Mouse (Mus musculus) liver, embryonic 12.5 days (tissue): ENCODE data around the gene Skap1. TPM values are rescaled to one million over a fixed set of nuclear protein-coding genes. Genes with fewer than 3 reads are reported as not detected.

Experiments
- ATAC-seq: fragments of 200-750 bp; cut with Nextera tagmentation; 2 replicates; pipeline ENCODE4 v1.8.0; 2017; ENCODE audit warnings: moderate number of reproducible peaks, mild to moderate bottlenecking, moderate library complexity
- H3K27ac ChIP-seq: fragments of 300-500 bp; sonication (generic); 2 replicates; pipeline ENCODE4 v1.5.1; 2016; ENCODE audit warnings: mild to moderate bottlenecking
- H3K27me3 ChIP-seq: fragments of 300-500 bp; sonication (generic); replicated peaks from 2 replicates; pipeline ENCODE4 v1.6.1; 2016; ENCODE audit warnings: mild to moderate bottlenecking, moderate library complexity
- H3K36me3 ChIP-seq: fragments of 300-500 bp; sonication (generic); 2 replicates; pipeline ENCODE4 v1.6.1; 2016; ENCODE audit warnings: mild to moderate bottlenecking, moderate library complexity
- H3K4me1 ChIP-seq: fragments of 300-500 bp; sonication (generic); 2 replicates; pipeline ENCODE4 v1.6.1; 2016
- H3K4me2 ChIP-seq: fragments of 300-500 bp; sonication (generic); 2 replicates; pipeline ENCODE4 v1.6.1; 2016; ENCODE audit warnings: mild to moderate bottlenecking, moderate library complexity
- H3K4me3 ChIP-seq: fragments of 300-500 bp; sonication (generic); 2 replicates; pipeline ENCODE4 v1.5.1; 2016; ENCODE audit warnings: mild to moderate bottlenecking, moderate library complexity
- H3K9ac ChIP-seq: fragments of 300-500 bp; sonication (generic); 2 replicates; pipeline ENCODE4 v1.6.1; 2016; ENCODE audit warnings: mild to moderate bottlenecking, moderate library complexity
- H3K9me3 ChIP-seq: fragments of 300-500 bp; sonication (generic); replicated peaks from 2 replicates; pipeline ENCODE4 v1.6.1; 2016; ENCODE audit warnings: mild to moderate bottlenecking, moderate library complexity
- WGBS: fragments of 180-500 bp; shearing (Covaris S2); methylation state at CpG from one replicate; pipeline ENCODE4 v1.1.7; 2016; ENCODE audit not compliant: insufficient replicate concordance; 5-methylcytosine and 5-hydroxymethylcytosine counted together
- polyA plus RNA-seq: library from polyadenylated mRNA; unstranded; fragments of >200 nt; fragmentation: Nextera tagmentation; extraction: Ambion mirVana; gene quantifications from 2 replicates; pipeline ENCODE4 v1.2.1, GENCODE M21; 2016

Gene Skap1
- polyA plus RNA-seq, 1 experiment from 2014 or later: 0.51 TPM

GRCm38 (mm10) chr11:96740796-96741195 lies 276.4 kb downstream of the Skap1 start:
- no peak for ATAC-seq

DNA sequence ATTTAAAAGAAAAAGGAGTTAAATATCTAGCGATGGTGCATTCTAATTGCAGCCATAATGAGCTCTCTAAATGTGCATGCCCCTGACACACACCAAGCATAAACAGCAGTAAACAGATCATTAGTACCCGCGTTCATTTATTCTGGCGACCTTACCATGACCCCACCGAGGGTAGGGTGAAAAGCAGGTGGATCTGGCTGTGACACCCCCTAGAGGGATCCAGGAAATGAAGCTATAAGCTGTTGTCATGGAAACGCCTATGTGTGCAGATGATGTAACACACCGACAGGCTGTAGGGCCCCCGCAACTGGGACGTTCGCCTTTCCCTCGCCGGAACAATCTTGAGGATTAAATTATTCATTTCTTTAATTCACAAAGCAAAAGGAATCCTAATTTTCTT lies 277.6 kb downstream of the Skap1 start:
- Histone ChIP-seq H3K36me3 (no peaks in the 10 kb centered on the region), H3K9ac (no peak overlapping the region), H3K4me2 (no peak overlapping the region), H3K4me3 (no peak overlapping the region), H3K27me3 (peaks cover 39% of the 10 kb centered on the region), H3K4me1 (no peaks in the 10 kb centered on the region), H3K27ac (no peak overlapping the region), H3K9me3 (no peaks in the 10 kb centered on the region)
- no peak for ATAC-seq
- 45% methylated on average over 12 of the region's 12 CpGs for WGBS

More at GRCm38 (mm10) chr11:96740796-96741195, 276.4 kb downstream of the Skap1 start:
- WGBS: 74% methylated on average over 12 of the region's 12 CpGs
- H3K4me2 ChIP-seq: no peak overlapping the region
- H3K9ac ChIP-seq: no peak overlapping the region
- H3K27ac ChIP-seq: no peak overlapping the region
- H3K4me3 ChIP-seq: no peak overlapping the region
- H3K9me3 ChIP-seq: no peaks in the 10 kb centered on the region
- H3K36me3 ChIP-seq: no peaks in the 10 kb centered on the region
- peaks cover 47% of the 10 kb centered on the region for H3K27me3 ChIP-seq
- H3K4me1 ChIP-seq: no peaks in the 10 kb centered on the region

DNA sequence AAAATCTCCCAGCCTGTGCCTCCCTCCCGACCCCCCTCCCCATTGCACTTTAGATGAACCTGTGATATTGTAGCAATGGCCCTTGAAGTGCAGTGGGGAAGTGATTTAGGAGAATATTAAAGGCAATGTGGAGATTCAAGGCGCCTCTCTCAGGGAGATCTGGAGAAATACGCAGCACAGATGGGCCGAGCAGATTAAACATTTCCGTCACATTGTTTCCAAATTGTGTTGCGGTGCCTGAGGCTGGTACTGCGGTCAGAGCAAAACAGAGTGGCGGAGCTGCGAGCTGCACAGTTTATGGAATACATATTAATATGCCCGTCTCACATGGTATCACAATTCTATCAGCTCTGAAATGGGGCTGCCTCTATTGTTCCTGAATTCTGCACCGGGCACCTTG lies 278.6 kb downstream of the Skap1 start:
- Histone ChIP-seq H3K9me3 (no peaks in the 10 kb centered on the region), H3K4me2 (no peak overlapping the region), H3K4me3 (no peak overlapping the region), H3K9ac (no peak overlapping the region), H3K36me3 (no peaks in the 10 kb centered on the region), H3K27me3 (peaks cover 42% of the 10 kb centered on the region), H3K27ac (no peak overlapping the region), H3K4me1 (no peaks in the 10 kb centered on the region)
- 57% methylated on average over 11 of the region's 11 CpGs for WGBS
- ATAC-seq: no peak

- Histone ChIP-seq H3K9ac (no peak overlapping the region), H3K36me3 (no peaks in the 10 kb centered on the region), H3K27ac (no peak overlapping the region), H3K4me3 (no peak overlapping the region), H3K4me2 (no peak overlapping the region), H3K4me1 (no peaks in the 10 kb centered on the region), H3K27me3 (peaks cover 36% of the 10 kb centered on the region), H3K9me3 (no peaks in the 10 kb centered on the region)
- ATAC-seq: no peak
- WGBS: 58% methylated on average over 4 of the region's 4 CpGs
These were observed 279.5 kb downstream of the Skap1 start for GRCm38 (mm10) chr11:96743891-96744290.

GRCm38 (mm10) chr11:96746648-96747047 lies 282.3 kb downstream of the Skap1 start:
- Histone ChIP-seq H3K4me2 (no peak overlapping the region), H3K27me3 (peaks cover 24% of the 10 kb centered on the region), H3K9ac (no peak overlapping the region), H3K4me3 (no peak overlapping the region), H3K27ac (no peak overlapping the region), H3K9me3 (no peaks in the 10 kb centered on the region), H3K4me1 (no peaks in the 10 kb centered on the region), H3K36me3 (no peaks in the 10 kb centered on the region)
- 49% methylated on average over 6 of the region's 6 CpGs for WGBS
- ATAC-seq: no peak

GRCm38 (mm10) chr11:96747555-96747954 lies 283.2 kb downstream of the Skap1 start:
- peaks cover 19% of the 10 kb centered on the region for H3K27me3 ChIP-seq
- WGBS: 35% methylated on average over 3 of the region's 3 CpGs
- no peak for ATAC-seq
- no peaks in the 10 kb centered on the region for H3K36me3 ChIP-seq
- no peak overlapping the region for H3K9ac ChIP-seq
- no peak overlapping the region for H3K4me3 ChIP-seq
- H3K4me2 ChIP-seq: no peak overlapping the region
- H3K4me1 ChIP-seq: no peaks in the 10 kb centered on the region
- no peaks in the 10 kb centered on the region for H3K9me3 ChIP-seq
- no peak overlapping the region for H3K27ac ChIP-seq

GRCm38 (mm10) chr11:96755298-96755697 lies 290.9 kb downstream of the Skap1 start:
- no peak for ATAC-seq
- Histone ChIP-seq H3K4me1 (no peaks in the 10 kb centered on the region), H3K27ac (no peak overlapping the region), H3K4me3 (no peak overlapping the region), H3K4me2 (no peak overlapping the region), H3K9me3 (no peaks in the 10 kb centered on the region), H3K36me3 (no peaks in the 10 kb centered on the region), H3K27me3 (no peaks in the 10 kb centered on the region), H3K9ac (no peak overlapping the region)
- 80% methylated on average over 2 of the region's 2 CpGs for WGBS

- Histone ChIP-seq H3K36me3 (no peaks in the 10 kb centered on the region), H3K27me3 (no peaks in the 10 kb centered on the region), H3K4me3 (no peak overlapping the region), H3K4me1 (no peaks in the 10 kb centered on the region), H3K9ac (no peak overlapping the region), H3K4me2 (no peak overlapping the region), H3K9me3 (no peaks in the 10 kb centered on the region), H3K27ac (no peak overlapping the region)
- 37% methylated on average over 4 of the region's 4 CpGs for WGBS
- no peak for ATAC-seq
These were observed 293.0 kb downstream of the Skap1 start for GRCm38 (mm10) chr11:96757421-96757820.

DNA sequence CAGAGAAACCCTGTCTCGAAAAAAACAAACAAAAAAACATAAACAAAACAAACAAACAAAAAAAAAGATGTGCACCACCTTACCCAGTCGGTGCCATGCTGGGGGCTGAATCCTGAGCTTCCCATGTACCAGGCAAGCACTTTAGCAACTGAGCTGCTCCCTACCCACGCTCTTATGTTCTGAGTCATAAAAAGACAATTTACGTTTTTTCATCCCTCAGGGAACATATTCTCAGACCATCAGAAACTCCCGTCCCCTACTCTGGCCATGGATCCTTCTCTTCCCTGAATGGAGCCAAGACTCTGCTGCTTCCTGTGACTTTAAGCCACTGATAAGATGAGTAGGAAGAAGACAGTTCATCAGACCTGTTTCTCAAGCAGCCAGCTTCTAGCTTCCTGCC lies 294.0 kb downstream of the Skap1 start:
- WGBS: 55% methylated on average over 5 of the region's 5 CpGs
- H3K9me3 ChIP-seq: no peaks in the 10 kb centered on the region

DNA sequence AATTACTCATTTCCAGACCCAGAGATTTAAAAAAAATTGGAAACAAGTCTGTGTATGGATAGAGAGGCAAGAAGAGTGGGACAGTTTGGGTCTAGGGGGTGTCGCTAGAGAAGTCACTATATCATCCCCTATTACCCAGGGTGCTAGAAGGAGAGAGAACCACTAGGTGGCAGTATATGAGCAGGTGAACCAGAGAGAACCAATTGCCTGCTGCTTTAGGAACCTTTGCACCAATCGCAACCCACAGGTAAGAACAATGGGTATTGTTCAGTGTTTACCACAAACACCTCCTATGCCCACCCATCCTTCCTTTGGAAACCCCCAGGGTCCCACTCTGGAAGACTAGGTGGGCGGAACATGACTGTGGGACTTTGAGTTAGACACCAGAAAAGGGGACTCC lies 295.6 kb downstream of the Skap1 start:
- Histone ChIP-seq H3K9me3 (no peaks in the 10 kb centered on the region), H3K4me3 (no peak overlapping the region), H3K27ac (no peak overlapping the region), H3K9ac (no peak overlapping the region), H3K27me3 (no peaks in the 10 kb centered on the region), H3K36me3 (no peaks in the 10 kb centered on the region), H3K4me2 (no peak overlapping the region), H3K4me1 (peaks cover 10% of the 10 kb centered on the region)
- no peak for ATAC-seq
- WGBS: 23% methylated on average over 3 of the region's 3 CpGs

More for the DNA sequence above, 294.0 kb downstream of the Skap1 start:
- no peaks in the 10 kb centered on the region for H3K27me3 ChIP-seq
- H3K4me3 ChIP-seq: no peak overlapping the region
- no peaks in the 10 kb centered on the region for H3K4me1 ChIP-seq
- no peaks in the 10 kb centered on the region for H3K36me3 ChIP-seq
- no peak overlapping the region for H3K27ac ChIP-seq
- no peak for ATAC-seq
- no peak overlapping the region for H3K9ac ChIP-seq
- no peak overlapping the region for H3K4me2 ChIP-seq

- no peak overlapping the region for H3K4me2 ChIP-seq
- H3K4me1 ChIP-seq: peaks cover 22% of the 10 kb centered on the region
- no peak overlapping the region for H3K9ac ChIP-seq
- no peak overlapping the region for H3K4me3 ChIP-seq
- H3K36me3 ChIP-seq: no peaks in the 10 kb centered on the region
- 47% methylated on average over 7 of the region's 7 CpGs for WGBS
- ATAC-seq: no peak
- H3K27me3 ChIP-seq: no peaks in the 10 kb centered on the region
- no peak overlapping the region for H3K27ac ChIP-seq
- H3K9me3 ChIP-seq: no peaks in the 10 kb centered on the region
These were observed 297.6 kb downstream of the Skap1 start for GRCm38 (mm10) chr11:96761984-96762383.

- peaks cover 22% of the 10 kb centered on the region for H3K4me1 ChIP-seq
- H3K4me3 ChIP-seq: no peak overlapping the region
- ATAC-seq: no peak
- H3K9ac ChIP-seq: no peak overlapping the region
- 77% methylated on average over 15 of the region's 15 CpGs for WGBS
- H3K9me3 ChIP-seq: no peaks in the 10 kb centered on the region
- peaks cover 6% of the 10 kb centered on the region for H3K36me3 ChIP-seq
- H3K27ac ChIP-seq: no peak overlapping the region
- no peaks in the 10 kb centered on the region for H3K27me3 ChIP-seq
- H3K4me2 ChIP-seq: no peak overlapping the region
These were observed 298.5 kb downstream of the Skap1 start for GRCm38 (mm10) chr11:96762742-96763470.
